Mouse (Mus musculus): ENCODE measurements at regions not wholly inside any gene's neighbourhood (a gene's known extent, or its start where the extent isn't known, plus 50 kb on each side); places are given as distances from the start of the nearest gene placed in this dataset.
"Not testable (repeated sequence)": the region's sequence is repeated elsewhere in the genome, so short reads cannot be mapped to it uniquely, and the experiment has no call there.

DNA sequence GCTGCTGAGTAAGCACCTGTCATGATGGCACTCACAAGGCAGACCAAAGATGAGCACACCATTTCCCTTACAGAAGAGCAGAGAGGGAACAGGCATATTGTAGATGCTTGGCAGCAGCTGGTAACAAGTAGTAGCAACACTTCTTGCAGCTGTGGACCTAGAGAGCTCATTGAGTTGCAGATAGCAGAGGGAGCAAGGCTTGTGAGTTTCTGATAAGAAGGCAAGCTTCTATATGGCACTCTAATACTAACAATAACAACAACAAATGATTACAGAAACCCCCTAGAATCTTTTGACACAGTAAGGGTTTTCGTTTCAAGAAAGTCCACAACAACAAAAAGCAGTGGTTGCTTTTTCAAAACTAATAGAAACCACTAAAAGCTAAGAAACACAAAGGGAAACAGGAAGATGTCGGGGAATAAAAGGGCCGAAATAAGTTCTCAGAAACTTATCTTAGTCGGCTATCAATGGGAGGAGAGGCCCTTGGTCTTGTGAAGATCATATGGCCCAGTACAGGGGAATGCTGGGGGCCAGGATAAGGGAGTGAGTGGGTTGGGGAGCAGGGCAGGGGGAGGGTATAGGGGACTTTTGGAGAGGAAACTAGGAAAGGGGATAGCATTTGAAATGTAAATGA, 248.5 kb upstream of the Tusc1 start:
- intact Hi-C loops (cut with DNase I), result no loop called here
- no peak for DNase-seq (ENCODE audit: low spot score)

- DNase-seq (ENCODE audit: low spot score), result no peak
- intact Hi-C loops (cut with DNase I), result no loop called here
These were observed 244.0 kb upstream of the Tusc1 start for GRCm38 (mm10) chr4:93579343-93579742.

DNA sequence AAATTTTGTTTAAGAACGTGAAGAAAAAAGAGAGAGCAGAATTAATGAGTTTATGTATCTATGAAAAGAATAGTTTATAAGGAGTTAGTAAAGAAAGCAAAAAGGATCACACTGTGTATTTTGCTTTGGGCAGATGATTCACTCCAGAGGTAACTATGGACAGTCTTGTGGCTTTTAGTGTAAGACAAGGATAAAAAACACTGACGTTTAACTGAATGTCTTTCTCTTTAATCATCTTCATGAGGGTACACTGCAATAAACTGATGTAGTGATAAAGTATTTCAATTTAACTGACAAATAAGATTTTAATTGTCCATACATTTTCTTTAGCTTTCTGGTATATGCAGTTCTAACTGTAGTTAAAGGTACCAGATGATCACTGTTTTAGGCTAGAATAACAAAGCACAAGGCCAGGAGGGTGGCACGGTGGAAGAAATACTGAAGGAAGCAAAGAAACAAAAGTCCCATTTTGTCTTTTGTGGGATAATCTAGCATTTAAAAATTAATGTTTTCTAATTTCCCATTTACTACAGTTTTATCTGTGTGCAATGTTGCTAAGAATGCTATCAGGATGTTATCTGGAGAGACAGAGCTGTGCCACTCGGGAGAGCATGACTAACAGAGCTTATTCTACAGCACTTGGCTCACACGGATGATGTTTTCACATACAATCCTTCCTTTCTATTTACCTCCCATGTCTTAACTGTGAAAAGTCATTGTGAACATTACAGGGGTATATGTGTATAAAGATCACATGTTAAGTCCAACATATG, 232.4 kb upstream of the Tusc1 start:
- no peak for DNase-seq (ENCODE audit: low spot score)
- intact Hi-C loops (cut with DNase I), result no loop called here

GRCm38 (mm10) chr4:93555787-93556760, 220.8 kb upstream of the Tusc1 start:
- DNase-seq (ENCODE audit: low spot score), result no peak
- intact Hi-C loops (cut with DNase I), result no loop called here

- DNase-seq (ENCODE audit: low spot score); intact Hi-C loops (cut with DNase I): not testable (repeated sequence)
These were observed 219.9 kb upstream of the Tusc1 start for GRCm38 (mm10) chr4:93555181-93555580.

GRCm38 (mm10) chr4:93552489-93553160, 217.3 kb upstream of the Tusc1 start:
- DNase-seq (ENCODE audit: low spot score), result no peak
- intact Hi-C loops (cut with DNase I), result no loop called here

GRCm38 (mm10) chr4:93551086-93551485, 215.8 kb upstream of the Tusc1 start:
- intact Hi-C loops (cut with DNase I), result no loop called here
- DNase-seq (ENCODE audit: low spot score), result peak; percentile 41

GRCm38 (mm10) chr4:93540588-93540987, 205.3 kb upstream of the Tusc1 start:
- intact Hi-C loops (cut with DNase I), result no loop called here
- no peak for DNase-seq (ENCODE audit: low spot score)

DNA sequence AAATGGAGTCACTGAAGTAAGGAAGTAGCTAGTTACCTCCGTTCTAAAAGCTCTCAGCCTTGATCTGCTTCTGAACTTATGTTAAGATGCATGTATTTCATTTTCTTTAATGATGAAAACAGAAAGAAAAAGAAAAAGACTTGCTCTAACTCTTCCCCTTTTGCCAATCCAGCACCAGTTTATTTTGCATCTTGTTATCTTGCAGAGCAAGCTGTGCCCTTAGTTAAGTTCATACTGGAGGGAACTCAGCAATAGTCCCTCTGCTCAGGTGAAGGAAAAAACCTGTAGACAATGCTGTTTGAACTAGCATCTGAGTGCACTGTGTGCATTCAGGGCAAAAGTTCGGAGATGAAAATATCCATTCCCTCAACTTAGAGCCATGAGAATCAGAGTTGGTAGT, 192.1 kb upstream of the Tusc1 start:
- intact Hi-C loops (cut with DNase I), result no loop called here
- DNase-seq (ENCODE audit: low spot score), result no peak

DNA sequence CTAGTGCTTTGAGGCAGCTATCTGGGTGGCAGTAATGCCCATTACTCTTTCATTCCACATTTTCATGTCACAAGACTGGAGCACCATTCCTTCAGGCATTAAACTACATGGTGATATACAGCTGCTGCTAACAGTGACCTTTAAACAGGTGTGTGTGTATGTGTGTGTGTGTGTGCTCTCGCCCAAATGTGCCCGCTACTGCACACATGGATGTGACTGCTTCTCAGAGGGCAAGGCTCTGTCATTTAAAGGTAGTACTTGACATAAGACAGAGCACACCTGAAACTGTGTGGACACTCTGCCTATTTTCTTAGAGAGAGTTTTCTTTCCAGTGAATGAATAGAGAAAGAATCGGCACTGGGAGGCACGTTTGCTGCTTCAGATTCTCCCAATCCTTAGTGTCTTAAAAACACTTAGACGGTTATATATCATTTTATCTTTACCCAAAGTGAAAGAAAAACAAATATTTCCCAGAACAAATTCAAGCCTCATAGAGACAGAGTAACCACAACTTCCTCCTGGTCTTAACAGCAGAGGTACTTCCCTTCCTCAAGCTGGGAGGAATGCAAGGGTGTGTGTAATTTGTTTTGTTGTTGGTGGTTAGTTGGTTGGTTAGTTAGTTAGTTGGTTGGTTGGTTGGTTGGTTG, 185.3 kb upstream of the Tusc1 start:
- intact Hi-C loops (cut with DNase I), result no loop called here

GRCm38 (mm10) chr4:93518925-93519324, 183.6 kb upstream of the Tusc1 start:
- no peak for DNase-seq (ENCODE audit: low spot score)
- intact Hi-C loops (cut with DNase I), result no loop called here

More for the DNA sequence above, 185.3 kb upstream of the Tusc1 start:
- no peak for DNase-seq (ENCODE audit: low spot score)

DNA sequence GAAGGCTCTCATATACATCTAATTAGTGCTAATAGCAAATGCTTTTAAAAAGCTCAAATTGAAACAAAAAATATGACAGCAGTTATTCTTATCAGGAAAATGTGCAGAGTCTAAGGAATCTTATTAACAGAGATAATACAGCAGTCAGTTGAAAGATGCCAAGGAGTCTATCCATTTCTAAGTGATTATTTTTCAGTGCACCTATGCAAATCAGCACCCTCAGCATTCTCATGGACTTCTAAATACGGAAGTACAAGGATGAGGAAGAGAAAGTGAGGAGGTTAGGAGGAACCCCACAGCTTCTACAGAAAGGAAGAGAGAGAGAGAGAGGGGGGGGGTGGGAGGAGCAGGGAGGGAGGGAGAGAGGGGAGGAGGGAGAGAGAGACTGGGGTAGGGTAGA, 175.5 kb upstream of the Tusc1 start:
- intact Hi-C loops (cut with DNase I), result no loop called here
- DNase-seq (ENCODE audit: low spot score), result no peak

DNA sequence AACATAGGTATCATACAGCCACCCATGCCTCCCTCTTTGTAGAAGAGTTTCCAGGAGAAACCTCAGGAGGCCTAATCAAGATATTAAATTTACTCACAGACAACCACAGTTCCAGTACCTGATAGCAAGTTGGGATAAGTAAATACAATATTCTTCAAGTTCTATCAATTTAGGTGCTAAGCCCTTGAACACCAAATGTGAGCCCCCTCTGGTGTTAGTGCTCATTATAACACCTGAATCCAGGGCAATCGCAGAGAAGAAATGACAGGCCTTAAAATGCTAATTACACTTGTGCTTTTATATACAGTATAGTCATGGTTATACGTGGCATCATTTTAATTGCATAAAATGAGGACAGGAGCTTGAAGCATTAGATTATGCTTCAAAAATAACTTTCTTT, 161.6 kb upstream of the Tusc1 start:
- no peak for DNase-seq (ENCODE audit: low spot score)
- intact Hi-C loops (cut with DNase I), result no loop called here

GRCm38 (mm10) chr4:93494319-93494718, 159.0 kb upstream of the Tusc1 start:
- intact Hi-C loops (cut with DNase I), result no loop called here
- DNase-seq (ENCODE audit: low spot score), result no peak

DNA sequence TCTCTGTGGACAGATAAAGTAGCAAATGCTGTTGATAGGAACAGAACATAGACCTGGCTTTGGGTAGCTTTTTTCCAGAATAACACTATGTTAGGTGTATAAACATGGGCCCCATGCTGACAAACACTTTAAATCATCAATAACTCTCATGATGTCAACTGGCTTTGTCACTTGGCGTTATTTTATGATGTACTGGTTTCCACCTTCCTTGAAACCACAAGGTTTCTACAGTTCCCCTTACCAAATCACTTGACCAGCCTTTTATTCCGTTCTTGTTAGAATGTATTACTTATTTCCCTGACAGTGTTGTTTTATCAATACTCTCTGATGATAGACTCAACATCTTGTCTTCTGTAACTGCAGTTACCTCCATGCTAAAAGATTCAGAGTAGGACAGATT, 158.6 kb upstream of the Tusc1 start:
- DNase-seq (ENCODE audit: low spot score), result no peak
- intact Hi-C loops (cut with DNase I), result no loop called here

GRCm38 (mm10) chr4:93493326-93493725, 158.0 kb upstream of the Tusc1 start:
- DNase-seq (ENCODE audit: low spot score), result no peak
- intact Hi-C loops (cut with DNase I), result no loop called here

GRCm38 (mm10) chr4:93488570-93488969, 153.3 kb upstream of the Tusc1 start:
- no peak for DNase-seq (ENCODE audit: low spot score)
- intact Hi-C loops (cut with DNase I), result no loop called here

- DNase-seq (ENCODE audit: low spot score), result no peak
- intact Hi-C loops (cut with DNase I), result no loop called here
These were observed 151.1 kb upstream of the Tusc1 start for GRCm38 (mm10) chr4:93486455-93486854.

DNA sequence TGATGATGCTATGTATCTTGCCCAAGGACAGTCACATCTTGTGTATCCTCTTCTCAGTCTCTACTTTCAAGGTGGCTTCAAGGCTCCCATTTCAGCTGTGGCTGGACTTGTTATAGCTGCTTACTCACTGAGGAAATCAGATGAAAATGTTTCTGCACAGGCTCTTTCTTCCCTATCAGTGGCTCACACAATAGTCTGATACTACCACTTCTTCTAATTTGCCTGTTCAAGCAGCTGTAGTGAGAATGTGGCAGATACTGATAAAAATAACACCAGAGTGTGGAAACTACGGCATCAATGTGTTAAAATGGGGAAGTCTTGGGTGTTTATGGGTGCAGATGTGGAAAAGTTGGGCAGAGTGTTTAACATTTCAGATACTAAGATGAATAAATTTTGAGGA, 145.9 kb upstream of the Tusc1 start:
- DNase-seq (ENCODE audit: low spot score), result no peak
- intact Hi-C loops (cut with DNase I), result no loop called here

All from heart, postnatal 25 days (tissue).